Mouse (Mus musculus): Measurements from ENCODE around the gene Ago4.

DNA sequence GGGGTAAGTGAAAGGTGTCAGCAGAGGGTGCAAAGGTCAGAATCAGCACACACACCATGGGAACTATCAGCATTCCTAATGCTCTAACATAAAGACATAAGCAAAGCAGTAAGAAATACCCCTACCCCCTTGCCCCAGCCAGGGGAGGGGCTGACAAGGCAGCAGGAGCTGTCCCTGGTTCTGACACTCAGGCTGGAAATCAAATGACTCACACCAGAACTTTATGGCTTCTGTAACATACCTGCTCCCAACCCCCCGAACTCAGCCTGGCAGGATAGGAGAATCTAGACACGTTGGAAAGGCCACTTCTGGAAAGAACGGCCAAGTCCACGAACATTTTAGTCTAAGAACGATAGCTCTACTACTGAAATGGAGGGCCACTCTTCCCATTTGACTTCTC, 60.2 kb downstream of the Ago4 start:
- TF ChIP-seq CTCF (IDR thresholded peaks at IDR 0.05; ENCODE audit: control insufficient read depth, insufficient read depth, insufficient replicate concordance, low read depth, low read length) (no peak), POLR2A (IDR thresholded peaks at IDR 0.05; ENCODE audit: control insufficient read depth, low read depth, low read length) (no peak)

Measured in testis, adult 2 months (tissue).